Mouse (Mus musculus) midbrain, embryonic 11.5 days (tissue): ENCODE data around the gene Sf3b4. TPM values are rescaled to one million over a fixed set of nuclear protein-coding genes. Genes with fewer than 3 reads are reported as not detected.

Experiments used
- ATAC-seq: fragments of 200-750 bp; cut with Nextera tagmentation; 2 replicates; pipeline ENCODE4 v1.8.0; 2017; ENCODE audit warnings: moderate TSS enrichment, moderate library complexity; ENCODE audit not compliant: low FRiP score
- DNase-seq: peaks from one replicate; pipeline ENCODE4 v3.0.0; 2015; ENCODE audit warnings: low spot score; ENCODE audit errors: missing footprints
- H3K27ac ChIP-seq: fragments of 300-500 bp; sonication (generic); 2 replicates; pipeline ENCODE4 v1.5.1; 2014; ENCODE audit warnings: low read depth, low read length
- H3K27me3 ChIP-seq: fragments of 300-500 bp; sonication (generic); 2 replicates; pipeline ENCODE4 v1.6.1; 2014; ENCODE audit warnings: mild to moderate bottlenecking, low read length, moderate library complexity, mixed read lengths; ENCODE audit not compliant: control insufficient read depth, insufficient read depth
- H3K36me3 ChIP-seq: fragments of 300-500 bp; sonication (generic); 2 replicates; pipeline ENCODE4 v1.6.1; 2014; ENCODE audit warnings: mild to moderate bottlenecking, low read length, moderate library complexity, mixed read lengths; ENCODE audit not compliant: control insufficient read depth, insufficient read depth
- H3K4me1 ChIP-seq: fragments of 300-500 bp; sonication (generic); 2 replicates; pipeline ENCODE4 v1.6.1; 2014; ENCODE audit warnings: low read length; ENCODE audit not compliant: control insufficient read depth, insufficient read depth
- H3K4me2 ChIP-seq: fragments of 300-500 bp; sonication (generic); 2 replicates; pipeline ENCODE4 v1.6.1; 2014; ENCODE audit warnings: mild to moderate bottlenecking, moderate library complexity
- H3K4me3 ChIP-seq: fragments of 300-500 bp; sonication (generic); 2 replicates; pipeline ENCODE4 v1.5.1; 2014; ENCODE audit warnings: low read depth, low read length
- H3K9ac ChIP-seq: fragments of 300-500 bp; sonication (generic); 2 replicates; pipeline ENCODE4 v1.6.1; 2014; ENCODE audit warnings: low read length
- H3K9me3 ChIP-seq: fragments of 300-500 bp; sonication (generic); 2 replicates; pipeline ENCODE4 v1.6.1; 2016; ENCODE audit warnings: low read length; ENCODE audit not compliant: control insufficient read depth
- WGBS: fragments of 180-500 bp; shearing (Covaris S2); extraction: QIAGEN DNeasy Blood & Tissue Kit; methylation state at CpG from one replicate; pipeline ENCODE4 v1.1.7; 2014; 5-methylcytosine and 5-hydroxymethylcytosine counted together
- polyA plus RNA-seq: library from polyadenylated mRNA; unstranded; fragments of >200 nt; fragmentation: Nextera tagmentation; extraction: Ambion mirVana; gene quantifications from 2 replicates; pipeline ENCODE4 v1.2.1, GENCODE M21; 2014

The Sf3b4 gene
- polyA plus RNA-seq = 187 and 216 TPM in 2 replicates

DNA sequence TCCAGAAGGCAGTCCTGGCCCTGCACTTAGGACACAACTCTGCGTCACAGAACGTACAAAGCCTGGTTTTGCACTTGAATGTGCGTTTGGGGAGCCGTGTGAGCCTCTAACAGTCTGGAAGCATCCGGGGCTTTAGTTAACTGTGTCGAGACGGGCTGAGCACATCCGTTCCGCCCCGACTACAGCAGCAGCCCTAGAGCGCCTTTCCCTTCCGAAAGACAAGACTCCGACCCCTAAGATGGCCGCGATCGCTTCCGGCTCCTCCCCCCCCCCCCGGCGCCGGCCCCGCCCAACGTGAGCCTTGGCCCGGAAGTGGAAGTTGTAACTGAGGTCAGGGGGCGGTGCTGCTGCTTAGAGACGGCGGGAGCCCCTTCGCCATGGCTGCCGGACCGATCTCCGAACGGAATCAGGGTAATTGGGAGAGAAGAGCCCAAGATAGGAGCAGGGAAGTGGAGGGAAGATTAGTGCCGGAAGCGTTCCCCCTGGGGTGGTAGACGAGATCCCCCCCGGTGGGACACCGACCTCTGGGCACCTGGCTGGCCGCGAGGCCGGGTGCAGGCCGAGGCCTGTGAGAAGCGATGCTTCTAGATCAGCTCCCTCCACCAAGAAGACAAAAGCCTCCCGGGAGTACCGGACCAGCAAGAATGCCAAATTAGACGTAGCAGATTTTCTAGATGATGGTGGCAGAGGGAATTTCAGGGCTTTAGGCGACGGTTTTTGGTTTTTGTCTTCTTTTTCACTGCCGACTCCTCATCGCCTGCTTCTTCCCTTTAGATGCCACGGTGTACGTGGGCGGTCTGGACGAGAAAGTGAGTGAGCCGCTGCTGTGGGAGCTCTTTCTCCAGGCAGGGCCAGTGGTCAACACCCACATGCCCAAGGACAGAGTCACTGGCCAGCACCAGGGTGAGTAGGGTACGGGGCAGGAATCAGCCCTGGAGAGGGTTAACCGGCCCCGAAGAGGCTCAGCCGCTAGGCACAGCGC is at the start of gene Sf3b4:
TSS of gene Sf3b4 (plus strand) at position 136 of the 982 bp plus-strand sequence.
- 0 out of 2 replicates have a peak, but pooled peaks cover 4% of the 10 kb centered on the region for H3K36me3 ChIP-seq
- DNase-seq = peak; percentile 99
- H3K27ac ChIP-seq = peak within 1 kb of the TSS; percentile 96
- H3K4me1 ChIP-seq = peaks cover 15% of the 10 kb centered on the region
- peak within 1 kb of the TSS; percentile 91 for H3K4me2 ChIP-seq
- peak within 1 kb of the TSS; percentile 96 for H3K9ac ChIP-seq
- under 1% methylated on average over 57 of the region's 58 CpGs for WGBS
- peak within 1 kb of the TSS; percentile 74 for H3K4me3 ChIP-seq
- no peaks in the 10 kb centered on the region for H3K9me3 ChIP-seq
- H3K27me3 ChIP-seq = no peaks in the 10 kb centered on the region
- peak; percentile 95 for ATAC-seq

DNA sequence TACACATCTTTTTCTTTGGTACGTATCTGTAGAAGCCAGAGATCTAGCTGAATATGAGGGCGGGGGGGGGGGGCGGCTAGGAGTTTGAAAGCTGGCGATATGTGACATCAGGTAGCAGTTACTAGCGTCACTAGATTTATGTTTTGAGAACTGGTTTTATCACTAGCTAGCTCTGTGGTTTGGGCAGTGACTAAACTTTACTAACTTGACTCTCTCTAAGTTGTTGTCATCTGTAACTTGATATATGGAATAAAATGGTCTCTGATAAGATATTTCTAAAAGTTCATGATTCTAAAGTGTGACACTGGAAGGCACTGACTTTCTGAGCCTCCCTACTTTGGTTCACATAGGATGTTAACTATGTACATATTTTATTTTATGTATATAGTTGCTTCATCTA is 47.9 kb upstream of the Sf3b4 start:
- H3K9ac ChIP-seq = no peak overlapping the region
- no peak overlapping the region for H3K4me3 ChIP-seq
- WGBS = 86% methylated on average over 5 of the region's 5 CpGs
- H3K36me3 ChIP-seq = no peaks in the 10 kb centered on the region
- no peaks in the 10 kb centered on the region for H3K9me3 ChIP-seq
- H3K4me1 ChIP-seq = no peaks in the 10 kb centered on the region
- no peak overlapping the region for H3K27ac ChIP-seq
- no peak overlapping the region for H3K4me2 ChIP-seq
- no peaks in the 10 kb centered on the region for H3K27me3 ChIP-seq
- DNase-seq (no peak), ATAC-seq (no peak)

DNA sequence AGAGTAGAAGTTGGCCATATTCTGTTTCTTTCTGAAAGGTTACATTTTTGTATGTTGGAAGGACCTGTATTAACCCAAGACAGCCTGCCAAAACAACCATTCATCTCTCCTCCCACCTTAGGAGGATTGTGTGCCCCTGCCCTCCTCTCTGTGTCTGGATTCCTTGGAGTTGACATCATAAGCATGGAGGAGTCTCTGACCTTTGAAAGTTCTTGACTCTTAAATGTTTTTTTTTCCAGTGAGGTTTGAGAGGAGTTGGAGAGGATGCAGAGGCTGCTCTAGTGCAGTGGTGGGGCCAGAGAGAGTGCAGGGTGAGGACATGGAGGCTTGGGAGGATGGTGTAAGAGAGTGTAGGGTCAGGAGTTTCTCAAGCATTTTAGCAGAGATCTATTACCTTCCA is 44.0 kb upstream of the Sf3b4 start:
- Histone ChIP-seq H3K4me1 (no peaks in the 10 kb centered on the region), H3K9ac (no peak overlapping the region), H3K4me2 (no peak overlapping the region), H3K9me3 (no peaks in the 10 kb centered on the region), H3K4me3 (no peak overlapping the region), H3K27me3 (no peaks in the 10 kb centered on the region), H3K36me3 (no peaks in the 10 kb centered on the region), H3K27ac (no peak overlapping the region)
- no peak for DNase-seq
- no peak for ATAC-seq

DNA sequence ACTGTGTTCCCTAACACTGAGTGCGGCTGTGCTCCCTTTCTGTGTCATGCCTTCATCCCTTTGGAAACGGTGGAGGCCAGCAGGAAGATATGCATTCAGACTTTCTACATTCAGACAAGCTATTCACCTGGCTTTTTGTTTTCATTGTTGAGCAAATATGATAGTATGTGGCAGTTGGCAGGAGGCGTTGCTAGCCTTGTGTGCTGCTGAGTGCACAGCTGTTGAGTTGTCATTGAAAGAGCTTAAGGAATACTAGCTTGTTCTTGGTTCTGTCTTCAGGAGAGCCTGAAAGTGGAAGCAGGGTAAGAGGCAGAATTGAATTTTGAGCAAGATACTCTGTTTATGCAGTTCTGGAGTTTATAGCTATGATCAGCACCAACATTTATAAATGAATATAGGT is 39.7 kb upstream of the Sf3b4 start:
- H3K9ac ChIP-seq = no peak overlapping the region
- DNase-seq = no peak
- H3K27ac ChIP-seq = no peak overlapping the region
- no peak overlapping the region for H3K4me3 ChIP-seq
- no peaks in the 10 kb centered on the region for H3K9me3 ChIP-seq
- peaks cover 3% of the 10 kb centered on the region; the same call in 1 of the 2 replicates for H3K36me3 ChIP-seq
- no peaks in the 10 kb centered on the region for H3K27me3 ChIP-seq
- H3K4me1 ChIP-seq = no peaks in the 10 kb centered on the region
- 89% methylated on average over 3 of the region's 3 CpGs for WGBS
- ATAC-seq = no peak
- H3K4me2 ChIP-seq = no peak overlapping the region

DNA sequence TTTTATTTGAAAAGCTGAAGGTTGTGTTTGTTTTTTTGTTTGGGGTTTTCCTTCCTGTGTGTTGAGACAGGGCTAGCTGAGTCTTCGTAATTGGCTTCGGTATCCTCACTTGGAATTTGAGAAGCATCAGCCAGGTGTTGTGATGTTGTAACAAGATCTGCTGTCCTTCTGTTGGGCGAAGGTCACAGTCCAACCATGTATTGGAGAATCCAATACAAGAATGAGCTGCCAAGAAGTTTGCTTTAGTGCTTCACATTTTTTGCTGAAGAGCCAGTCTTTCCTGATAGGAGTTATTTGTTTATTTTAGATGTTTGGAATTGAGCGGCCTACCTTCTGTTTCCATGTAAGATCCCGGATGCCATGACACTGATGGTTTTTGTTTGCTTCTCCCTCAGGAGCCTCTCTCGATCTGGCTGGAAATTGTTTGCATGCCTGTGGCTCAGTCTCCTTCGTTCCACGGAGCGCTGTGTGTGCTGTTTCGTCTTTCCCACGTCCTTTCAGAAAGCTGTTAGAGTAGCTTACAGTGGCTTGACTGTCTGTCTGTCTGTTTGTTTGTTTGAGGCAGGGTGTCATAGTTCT is 38.7 kb upstream of the Sf3b4 start:
- Histone ChIP-seq H3K4me2 (no peak overlapping the region), H3K27ac (no peak overlapping the region), H3K9me3 (no peaks in the 10 kb centered on the region), H3K4me1 (no peaks in the 10 kb centered on the region), H3K4me3 (no peak overlapping the region), H3K9ac (no peak overlapping the region), H3K36me3 (peaks cover 3% of the 10 kb centered on the region; the same call in 1 of the 2 replicates), H3K27me3 (no peaks in the 10 kb centered on the region)
- ATAC-seq (no peak), DNase-seq (no peak)
- 72% methylated on average over 11 of the region's 11 CpGs for WGBS

DNA sequence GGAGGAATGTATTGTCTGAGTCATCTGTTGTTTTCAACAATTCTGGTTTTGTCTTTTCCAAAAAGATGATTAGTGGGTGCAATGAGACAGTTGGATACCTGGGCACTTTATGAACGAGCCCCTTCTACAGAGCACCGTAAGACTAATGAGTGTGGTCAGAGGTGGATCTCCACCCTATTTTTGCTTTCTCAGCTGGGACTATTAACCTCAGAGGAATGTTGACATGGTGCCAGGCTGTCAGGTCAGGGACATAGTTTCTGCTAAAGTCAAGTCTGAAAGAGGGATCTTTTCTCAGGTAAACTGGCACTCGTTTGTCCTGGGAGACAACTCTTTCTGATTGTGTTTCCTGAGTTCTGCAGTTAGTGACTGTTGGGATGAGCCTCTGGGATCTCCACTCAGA is 37.1 kb upstream of the Sf3b4 start:
- Histone ChIP-seq H3K36me3 (peaks cover 3% of the 10 kb centered on the region; the same call in 1 of the 2 replicates), H3K27ac (no peak overlapping the region), H3K4me1 (0 out of 2 replicates have a peak, but pooled peaks cover 2% of the 10 kb centered on the region), H3K9ac (no peak overlapping the region), H3K4me2 (no peak overlapping the region), H3K4me3 (no peak overlapping the region), H3K27me3 (no peaks in the 10 kb centered on the region), H3K9me3 (no peaks in the 10 kb centered on the region)
- ATAC-seq (no peak), DNase-seq (no peak)
- 88% methylated on average over 3 of the region's 3 CpGs for WGBS

DNA sequence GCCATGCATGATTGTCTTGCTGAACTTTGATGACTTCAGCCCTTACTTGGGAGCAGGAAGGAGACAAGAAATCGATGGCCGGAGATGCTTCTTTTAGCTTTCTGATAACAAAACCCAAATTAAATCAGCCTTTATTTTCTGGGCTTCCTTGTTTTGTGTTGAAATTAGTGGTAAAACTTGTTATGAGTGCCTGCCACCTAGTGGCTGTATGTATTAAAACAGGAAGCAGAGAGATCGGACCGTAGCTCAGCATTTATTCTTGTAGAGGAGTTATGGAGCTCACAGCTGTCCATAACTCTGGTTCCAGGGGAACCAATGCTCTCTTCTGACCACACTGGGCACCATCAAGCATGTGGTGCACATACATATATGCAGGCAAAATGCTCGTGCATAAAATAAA is 24.2 kb upstream of the Sf3b4 start:
- Histone ChIP-seq H3K36me3 (no peaks in the 10 kb centered on the region; the same call in 1 of the 2 replicates), H3K4me3 (no peak overlapping the region), H3K27ac (no peak overlapping the region), H3K9me3 (no peaks in the 10 kb centered on the region), H3K4me2 (no peak overlapping the region), H3K9ac (no peak overlapping the region), H3K4me1 (no peaks in the 10 kb centered on the region), H3K27me3 (no peaks in the 10 kb centered on the region)
- DNase-seq = peak; percentile 91
- no peak for ATAC-seq
- WGBS = 30% methylated on average over 5 of the region's 5 CpGs

DNA sequence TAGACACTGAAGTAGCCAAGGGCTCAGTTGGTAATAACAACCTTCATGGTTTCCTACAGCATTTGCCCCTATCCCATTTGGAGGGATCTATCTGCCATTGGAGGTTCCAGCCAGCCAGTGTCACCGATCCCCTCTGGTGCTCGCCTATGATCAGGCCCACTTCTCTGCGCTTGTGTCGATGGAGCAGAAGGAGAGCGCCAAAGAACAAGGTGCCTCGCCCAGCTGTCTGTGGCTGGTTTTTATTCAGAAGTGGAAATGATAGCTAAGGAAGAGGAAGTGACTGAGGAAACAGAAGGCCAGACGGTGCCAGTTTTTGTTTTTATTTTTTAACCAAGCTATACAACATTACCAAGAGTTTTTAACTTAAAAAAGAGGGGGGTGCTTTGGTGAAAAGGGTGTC is 20.3 kb upstream of the Sf3b4 start:
- 91% methylated on average over 7 of the region's 7 CpGs for WGBS
- Histone ChIP-seq H3K9me3 (no peaks in the 10 kb centered on the region), H3K9ac (no peak overlapping the region), H3K4me2 (no peak overlapping the region), H3K36me3 (peaks cover 11% of the 10 kb centered on the region; the same call in 1 of the 2 replicates), H3K27ac (no peak overlapping the region), H3K4me1 (no peaks in the 10 kb centered on the region), H3K27me3 (no peaks in the 10 kb centered on the region), H3K4me3 (no peak overlapping the region)
- DNase-seq = no peak
- no peak for ATAC-seq

DNA sequence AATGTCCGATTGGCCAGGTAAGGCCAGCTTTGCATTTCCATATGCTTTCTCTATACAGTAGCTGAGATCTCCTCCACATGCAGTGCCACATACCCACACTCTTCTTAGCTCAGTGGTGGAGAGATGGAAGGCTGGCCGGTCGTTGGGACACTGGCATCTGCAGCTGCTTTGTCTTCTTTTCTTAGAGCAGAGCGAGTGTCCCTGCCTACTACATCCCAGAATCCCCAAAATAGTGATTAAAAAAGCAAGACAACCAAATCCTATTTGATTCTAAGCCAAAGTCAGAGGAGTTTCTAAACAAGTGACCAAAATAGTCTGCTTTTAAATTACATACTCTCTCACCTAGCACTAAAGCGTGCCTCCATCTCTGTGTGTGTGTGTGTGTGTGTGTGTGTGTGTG is 19.5 kb upstream of the Sf3b4 start:
- no peak for ATAC-seq
- no peaks in the 10 kb centered on the region for H3K27me3 ChIP-seq
- no peak for DNase-seq
- H3K9me3 ChIP-seq = no peaks in the 10 kb centered on the region
- H3K9ac ChIP-seq = no peak overlapping the region
- peaks cover 11% of the 10 kb centered on the region; the same call in 1 of the 2 replicates for H3K36me3 ChIP-seq
- WGBS = 92% methylated on average over 5 of the region's 5 CpGs
- H3K4me3 ChIP-seq = no peak overlapping the region
- H3K27ac ChIP-seq = no peak overlapping the region
- no peak overlapping the region for H3K4me2 ChIP-seq
- H3K4me1 ChIP-seq = no peaks in the 10 kb centered on the region
